In genomic region chr14:104206602-104207001, GRCm38 (mm10) we compare ENCODE assay signal across 26 mouse cellular contexts.
DNase-seq lines count a peak whose midpoint lies in the region; ATAC-seq lines count a peak whose summit lies in the region.
"Had no signal": no experiment of that assay in that cellular context is flagged by ENCODE, and none has a peak within 500 bp of the region (broad histone marks: within the 10 kb centered on the region; RNA-seq: fewer than 3 reads in every experiment).

No protein-coding gene starts in this region.

- no peak overlapping the region for H3K4me3 ChIP-seq in neural tube, embryonic 15.5 days (replicated peaks)
- H3K4me3 ChIP-seq: embryonic facial prominence, embryonic 10.5 days; embryonic facial prominence, embryonic 13.5 days; erythroblast, embryonic 14.5 days; forebrain, embryonic 13.5 days; gastrocnemius, adult 2 months; hindbrain, embryonic 12.5 days had no signal

- peak; percentile 55; the same call in 1 of the 2 replicates for ATAC-seq in neural tube, embryonic 15.5 days (ENCODE audit: low FRiP score)
- ATAC-seq in CD4-positive, CD25-positive, alpha-beta regulatory T cell, adult 4 months = no peak
- ATAC-seq: activated CD4-positive, CD25-positive, alpha-beta regulatory T cell, adult 4 months; forebrain, embryonic 13.5 days; forebrain, embryonic 16.5 days had no signal

- no peak overlapping the region for H3K9ac ChIP-seq in neural tube, embryonic 15.5 days (replicated peaks)
- H3K9ac ChIP-seq: embryonic facial prominence, embryonic 13.5 days; forebrain, embryonic 13.5 days; hindbrain, embryonic 12.5 days had no signal

- no peak overlapping the region for H3K4me2 ChIP-seq in neural tube, embryonic 15.5 days
- H3K4me2 ChIP-seq: embryonic facial prominence, embryonic 13.5 days; forebrain, embryonic 13.5 days; heart, embryonic 11.5 days; hindbrain, embryonic 12.5 days had no signal

- 25% methylated on average over 2 of the region's 2 CpGs for WGBS in neural tube, embryonic 15.5 days

- no peak overlapping the region for H3K27ac ChIP-seq in neural tube, embryonic 15.5 days (replicated peaks)
- H3K27ac ChIP-seq: embryonic facial prominence, embryonic 10.5 days; embryonic facial prominence, embryonic 13.5 days; forebrain, embryonic 13.5 days; gastrocnemius, adult 2 months; hindbrain, embryonic 12.5 days had no signal

- no peaks in the 10 kb centered on the region for H3K36me3 ChIP-seq in neural tube, embryonic 15.5 days
- H3K36me3 ChIP-seq: embryonic facial prominence, embryonic 10.5 days; embryonic facial prominence, embryonic 13.5 days; hindbrain, embryonic 12.5 days had no signal

- DNase-seq in kidney, adult 9 months = peak; percentile 22
- DNase-seq in kidney, postnatal 25 days = no peak
- peak; percentile 9 for DNase-seq in kidney, postnatal 10 days
- DNase-seq in kidney, adult 8-10 months = no peak
- peak; percentile 5 for DNase-seq in lung, postnatal 25 days (ENCODE audit: low spot score)
- DNase-seq in lung, postnatal 10 days = no peak
- DNase-seq: adrenal gland, adult 8-10 months; adrenal gland, postnatal 25 days; cerebellum, adult 11-12 months; cerebellum, adult 8-10 months; cerebellum, postnatal 10 days; cerebellum, postnatal 36 days; embryo, embryonic 11 days; gastrocnemius, adult 2 months; gastrocnemius, postnatal 14 days; heart, adult 11 months had no signal

- H3K9me3 ChIP-seq in neural tube, embryonic 15.5 days (replicated peaks) = no peaks in the 10 kb centered on the region
- H3K9me3 ChIP-seq: embryonic facial prominence, embryonic 10.5 days; embryonic facial prominence, embryonic 13.5 days; forebrain, embryonic 13.5 days; hindbrain, embryonic 12.5 days had no signal

- H3K27me3 ChIP-seq in neural tube, embryonic 15.5 days (replicated peaks) = no peaks in the 10 kb centered on the region
- H3K27me3 ChIP-seq: forebrain, embryonic 13.5 days; hindbrain, embryonic 12.5 days had no signal

- H3K4me1 ChIP-seq in neural tube, embryonic 15.5 days = no peaks in the 10 kb centered on the region
- H3K4me1 ChIP-seq: embryonic facial prominence, embryonic 13.5 days; forebrain, embryonic 13.5 days; hindbrain, embryonic 12.5 days had no signal

Comparison
In these comparisons a context has a peak if more than half of its experiments do, and no peak if none do; other contexts are left out.
1. DNase-seq: peak in kidney, adult 9 months (single experiment), kidney, postnatal 10 days (single experiment) and lung, postnatal 25 days (single experiment); none in kidney, postnatal 25 days (0 of 2), kidney, adult 8-10 months (0 of 2) and lung, postnatal 10 days (single experiment).